Mouse (Mus musculus) embryonic fibroblast, embryonic 13.5 days (primary cell): ENCODE results near the gene Kcne3.

ENCODE experiments used
- CTCF ChIP-seq: IDR thresholded peaks from 2 replicates; pipeline ENCODE4 v1.5.1; 2011; ENCODE audit warnings: mild to moderate bottlenecking, control low read depth, low read length, moderate library complexity, borderline replicate concordance; ENCODE audit not compliant: insufficient read depth
- POLR2A ChIP-seq: IDR thresholded peaks from 2 replicates; pipeline ENCODE4 v1.6.1; 2011; ENCODE audit warnings: low read depth, mild to moderate bottlenecking, control low read depth, low read length, moderate library complexity

- no peak for TF ChIP-seq POLR2A
- TF ChIP-seq CTCF: no peak
Measured at GRCm38 (mm10) chr7:100138075-100138474, 38.2 kb upstream of the Kcne3 start.
